Mouse (Mus musculus) thymus, adult 2 months (tissue): ENCODE measurements around the gene Vav1.

Experiments used
- CTCF ChIP-seq: fragments of 200-500 bp; IDR thresholded peaks from 2 replicates; pipeline ENCODE4 v1.5.1; 2012; ENCODE audit warnings: mild to moderate bottlenecking, control low read depth, low read length, moderate library complexity, borderline replicate concordance; ENCODE audit not compliant: control insufficient read depth, poor library complexity, insufficient read depth; ENCODE audit errors: extremely low read depth
- POLR2A ChIP-seq: fragments of 200-500 bp; IDR thresholded peaks from 2 replicates; pipeline ENCODE4 v1.6.1; 2012; ENCODE audit warnings: mild to moderate bottlenecking, low read length, control low read depth, moderate library complexity; ENCODE audit not compliant: control insufficient read depth, poor library complexity, insufficient read depth; ENCODE audit errors: extremely low read depth

DNA sequence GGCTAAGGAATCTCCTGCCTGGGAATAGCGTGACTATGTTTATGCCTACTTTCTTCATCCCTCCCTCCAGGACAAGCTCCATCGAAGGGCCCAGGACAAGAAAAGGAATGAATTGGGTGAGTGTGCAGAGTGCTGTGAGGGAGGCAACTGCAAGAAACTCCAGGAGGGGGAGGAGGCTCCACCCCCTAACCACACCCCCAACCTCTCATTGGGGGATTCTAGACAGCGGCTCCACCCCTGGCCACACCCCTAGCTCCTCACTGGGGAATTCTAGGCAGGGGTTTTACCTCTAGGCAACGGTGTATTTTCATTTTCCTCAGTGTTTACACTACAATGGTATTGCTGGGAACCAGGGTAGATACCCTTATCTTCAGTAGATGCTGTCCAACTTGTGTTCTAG lies 26.7 kb downstream of the Vav1 start:
- TF ChIP-seq CTCF (no peak), POLR2A (no peak)
